Mouse (Mus musculus) CH12.LX (cell line): ENCODE results near the gene 6030445D17Rik.
A peak's percentile ranks its signal among the peaks of the same experiment; 100 is the strongest.

ENCODE experiments used
- CHD1 ChIP-seq: IDR thresholded peaks from 2 replicates; pipeline ENCODE4 v1.6.1; 2012; ENCODE audit warnings: low read depth, low read length, improper control_type of control experiment, inconsistent platforms
- CTCF ChIP-seq, 2 experiments: IDR thresholded peaks in 1 of 2; conservative IDR thresholded peaks in 1 of 2; 2 replicates each; pipeline ENCODE4 v1.5.1; 2011 to 2012; ENCODE audit warnings: low read depth in 2 of 2, low read length in 2 of 2, improper control_type of control experiment in 1 of 2, inconsistent platforms in 1 of 2, mild to moderate bottlenecking in 1 of 2, moderate library complexity in 1 of 2
- EP300 ChIP-seq: IDR thresholded peaks from 2 replicates; pipeline ENCODE4 v1.6.1; 2011; ENCODE audit warnings: low read length, improper control_type of control experiment
- GABPA ChIP-seq: IDR thresholded peaks from 2 replicates; pipeline ENCODE4 v1.6.1; 2012; ENCODE audit warnings: low read depth, low read length, improper control_type of control experiment, inconsistent platforms; ENCODE audit not compliant: insufficient replicate concordance
- KAT2A ChIP-seq: IDR thresholded peaks from 2 replicates; pipeline ENCODE4 v1.6.1; 2012; ENCODE audit warnings: low read length, improper control_type of control experiment, inconsistent platforms; ENCODE audit not compliant: insufficient replicate concordance
- MAFK ChIP-seq: IDR thresholded peaks from 2 replicates; pipeline ENCODE4 v1.6.1; 2011; ENCODE audit warnings: low read length, improper control_type of control experiment; ENCODE audit not compliant: insufficient replicate concordance
- MAX ChIP-seq: IDR thresholded peaks from 2 replicates; pipeline ENCODE4 v1.6.1; 2011; ENCODE audit warnings: low read length, improper control_type of control experiment
- NELFE ChIP-seq: IDR thresholded peaks from 2 replicates; pipeline ENCODE4 v1.6.1; 2011; ENCODE audit warnings: low read depth, low read length, improper control_type of control experiment
- SMC3 ChIP-seq: IDR thresholded peaks from 2 replicates; pipeline ENCODE4 v1.6.1; 2011; ENCODE audit warnings: low read depth, low read length, improper control_type of control experiment
- ZNF384 ChIP-seq: IDR thresholded peaks from 2 replicates; pipeline ENCODE4 v1.6.1; 2012; ENCODE audit warnings: low read depth, low read length, improper control_type of control experiment, inconsistent platforms

DNA sequence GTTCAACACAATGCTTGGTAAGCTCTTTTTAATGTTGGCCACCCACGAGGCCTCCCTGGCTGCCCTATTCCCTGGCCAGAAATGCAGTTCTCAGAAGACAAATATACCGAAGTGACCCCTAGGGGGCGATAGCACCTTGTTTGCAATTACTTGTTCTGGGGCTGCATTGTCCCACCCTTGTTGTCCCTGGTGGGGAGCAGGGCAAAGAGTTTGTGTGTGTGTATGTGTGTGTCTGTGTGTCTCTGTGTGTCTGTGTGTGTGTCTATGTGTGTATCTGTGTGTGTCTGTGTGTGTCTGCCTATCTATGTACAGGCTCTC is 30.7 kb upstream of the 6030445D17Rik start:
- TF ChIP-seq EP300 (no peak), GABPA (no peak), CTCF (conservative IDR thresholded peaks at IDR 0.05 in 1 of 2, IDR thresholded peaks at IDR 0.05 in 1 of 2; ENCODE audit: low read depth in 2 of 2, low read length in 2 of 2) (peak; percentile 62 to 70), CHD1 (no peak), MAFK (no peak), MAX (no peak), KAT2A (no peak), SMC3 (peak; percentile 33), ZNF384 (no peak), NELFE (0 out of 2 replicates have a peak, but pooled peaks have one; percentile 15)
